Mouse (Mus musculus) urinary bladder, postnatal 36 days (tissue): ENCODE results near the gene Pnpt1.
A peak's percentile ranks its signal among the peaks of the same experiment; 100 is the strongest.

Experiments used
- DNase-seq, 2 experiments: peaks; one replicate each; pipeline ENCODE4 v3.0.0; 2022; ENCODE audit warnings: low spot score in 2 of 2, mixed read lengths in 1 of 2

Gene Pnpt1

GRCm38 (mm10) chr11:29130385-29131355 lies at the start of gene Pnpt1:
TSS of gene Pnpt1 (plus strand) at chr11:29130744.
- DNase-seq: peak; percentile 83 to 93

- DNase-seq: no peak
Observed at GRCm38 (mm10) chr11:29092403-29092802, 38.1 kb upstream of the Pnpt1 start.

- no peak for DNase-seq
Observed at GRCm38 (mm10) chr11:29098926-29099325, 31.6 kb upstream of the Pnpt1 start.

- no peak for DNase-seq
Observed at GRCm38 (mm10) chr11:29129862-29130384, 621 bp upstream of the Pnpt1 start.

GRCm38 (mm10) chr11:29140671-29141070 lies 10.1 kb downstream of the Pnpt1 start:
- DNase-seq: no peak

GRCm38 (mm10) chr11:29148901-29149300 lies 18.4 kb downstream of the Pnpt1 start:
- no peak for DNase-seq

- DNase-seq: no peak
Observed at GRCm38 (mm10) chr11:29163569-29163968, 33.0 kb downstream of the Pnpt1 start.

GRCm38 (mm10) chr11:29171959-29172391 lies 41.4 kb downstream of the Pnpt1 start:
- peak; percentile 43 to 46 for DNase-seq

- peak; percentile 96 to 98 for DNase-seq
Observed at GRCm38 (mm10) chr11:29172563-29173124, 42.1 kb downstream of the Pnpt1 start, which contains the start of gene Ppp4r3b. TSS of gene Ppp4r3b (plus strand) at chr11:29172890.

GRCm38 (mm10) chr11:29173125-29173631 lies 42.6 kb downstream of the Pnpt1 start:
- DNase-seq: peak; percentile 45 to 49

- DNase-seq: no peak
Observed at GRCm38 (mm10) chr11:29173706-29174436, 43.3 kb downstream of the Pnpt1 start.

GRCm38 (mm10) chr11:29179319-29179718 lies 48.8 kb downstream of the Pnpt1 start:
- no peak for DNase-seq

GRCm38 (mm10) chr11:29180657-29181056 lies 50.1 kb downstream of the Pnpt1 start:
- DNase-seq: peak in 1 of 2 experiments; percentile 13

GRCm38 (mm10) chr11:29181751-29182150 lies 51.2 kb downstream of the Pnpt1 start:
- DNase-seq: no peak

- DNase-seq: no peak
Observed at GRCm38 (mm10) chr11:29188981-29189380, 58.4 kb downstream of the Pnpt1 start.

- no peak for DNase-seq
Observed at GRCm38 (mm10) chr11:29203653-29204052, 73.1 kb downstream of the Pnpt1 start.

- DNase-seq: no peak
Observed at GRCm38 (mm10) chr11:29209774-29210173, 79.2 kb downstream of the Pnpt1 start.
